Mouse (Mus musculus) midbrain, postnatal 0 days (tissue): ENCODE data around the gene Sympk. TPM values are rescaled to one million over a fixed set of nuclear protein-coding genes. Genes with fewer than 3 reads are reported as not detected.

Source experiments
- ATAC-seq: fragments of 200-750 bp; cut with Nextera tagmentation; 2 replicates; pipeline ENCODE4 v1.8.0; 2017; ENCODE audit warnings: moderate number of reproducible peaks, mild to moderate bottlenecking, moderate TSS enrichment, moderate library complexity; ENCODE audit not compliant: low FRiP score
- DNase-seq: peaks from one replicate; pipeline ENCODE4 v3.0.0-alpha.2; 2015; ENCODE audit warnings: low spot score
- H3K27ac ChIP-seq: fragments of 300-500 bp; sonication (generic); 2 replicates; pipeline ENCODE4 v1.5.1; 2014; ENCODE audit warnings: low read depth, mild to moderate bottlenecking, low read length, mixed read lengths
- H3K27me3 ChIP-seq: fragments of 300-500 bp; sonication (generic); 2 replicates; pipeline ENCODE4 v1.6.1; 2014; ENCODE audit warnings: low read length, control low read depth, mixed read lengths; ENCODE audit not compliant: insufficient read depth
- H3K36me3 ChIP-seq: fragments of 300-500 bp; sonication (generic); 2 replicates; pipeline ENCODE4 v1.6.1; 2014; ENCODE audit warnings: low read length, control low read depth, mixed read lengths; ENCODE audit not compliant: insufficient read depth
- H3K4me1 ChIP-seq: fragments of 300-500 bp; sonication (generic); 2 replicates; pipeline ENCODE4 v1.6.1; 2014; ENCODE audit warnings: mild to moderate bottlenecking, control low read depth, antibody characterized with exemption, low read length, mixed read lengths; ENCODE audit not compliant: insufficient read depth
- H3K4me2 ChIP-seq: fragments of 300-500 bp; sonication (generic); 2 replicates; pipeline ENCODE4 v1.6.1; 2014; ENCODE audit warnings: low read depth, mild to moderate bottlenecking, low read length, mixed read lengths; ENCODE audit not compliant: poor library complexity, severe bottlenecking
- H3K4me3 ChIP-seq: fragments of 300-500 bp; sonication (generic); 2 replicates; pipeline ENCODE4 v1.5.1; 2014; ENCODE audit warnings: low read depth, mild to moderate bottlenecking, low read length, moderate library complexity
- H3K9ac ChIP-seq: fragments of 300-500 bp; sonication (generic); replicated peaks from 2 replicates; pipeline ENCODE4 v1.6.1; 2014; ENCODE audit warnings: mild to moderate bottlenecking, low read length, moderate library complexity, mixed read lengths; ENCODE audit not compliant: poor library complexity, severe bottlenecking
- H3K9me3 ChIP-seq: fragments of 300-500 bp; sonication (generic); 2 replicates; pipeline ENCODE4 v1.6.1; 2016; ENCODE audit warnings: low read length, control low read depth
- CTCF ChIP-seq: IDR thresholded peaks from 2 replicates; pipeline ENCODE4 v1.5.1; 2016; ENCODE audit warnings: antibody characterized with exemption, mild to moderate bottlenecking
- WGBS: fragments of 180-500 bp; shearing (Covaris S2); extraction: QIAGEN DNeasy Blood & Tissue Kit; methylation state at CpG from one replicate; pipeline ENCODE4 v1.1.7; 2014; 5-methylcytosine and 5-hydroxymethylcytosine counted together
- microRNA-seq: library from miRNA; unstranded; fragments of <30 nt; microRNA quantifications from one replicate; pipeline ENCODE4, GENCODE M21; 2016; ENCODE audit warnings: borderline number of aligned reads
- polyA plus RNA-seq: library from polyadenylated mRNA; unstranded; fragments of >200 nt; fragmentation: Nextera tagmentation; extraction: Ambion mirVana; gene quantifications from 2 replicates; pipeline ENCODE4 v1.2.1, GENCODE M21; 2015
- total RNA-seq: library from RNA; depleted of rRNA; stranded (reverse); fragments of >200 nt; gene quantifications from 2 replicates; pipeline ENCODE4 v1.2.3, GENCODE M21; 2014; rRNA removed

Gene Sympk
- total and polyA plus RNA-seq, 2 experiments from 2014 or later, result 19.5 to 74.2 TPM

DNA sequence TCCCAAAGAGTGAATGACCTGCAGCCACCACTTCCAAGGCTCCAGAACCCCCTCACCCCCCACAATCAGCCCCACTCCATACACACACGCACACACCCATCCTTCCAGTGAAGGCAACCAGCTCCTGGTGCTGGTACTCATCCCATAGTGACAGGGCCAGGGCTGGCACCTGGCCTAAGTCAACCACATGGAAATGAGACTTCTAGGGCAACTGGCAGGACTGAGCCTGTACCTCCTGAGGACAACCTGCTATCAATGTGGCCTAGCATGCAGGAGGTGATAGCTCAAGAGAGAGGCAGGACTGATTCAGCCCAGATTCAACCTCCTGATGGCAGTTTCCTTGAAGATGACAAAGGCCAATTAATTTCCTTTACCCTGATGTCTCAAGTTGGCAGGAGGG lies 76.1 kb downstream of the Sympk start:
- DNase-seq, result no peak
- no peak for TF ChIP-seq CTCF
- Histone ChIP-seq H3K9me3 (no peaks in the 10 kb centered on the region), H3K9ac (no peak overlapping the region), H3K36me3 (peaks cover 20% of the 10 kb centered on the region), H3K27me3 (no peaks in the 10 kb centered on the region), H3K4me3 (no peak overlapping the region), H3K4me1 (peaks cover 9% of the 10 kb centered on the region; the same call in 1 of the 2 replicates), H3K4me2 (no peak overlapping the region), H3K27ac (no peak overlapping the region)
- 83% methylated on average over 1 of the region's 1 CpGs for WGBS
- no peak for ATAC-seq

DNA sequence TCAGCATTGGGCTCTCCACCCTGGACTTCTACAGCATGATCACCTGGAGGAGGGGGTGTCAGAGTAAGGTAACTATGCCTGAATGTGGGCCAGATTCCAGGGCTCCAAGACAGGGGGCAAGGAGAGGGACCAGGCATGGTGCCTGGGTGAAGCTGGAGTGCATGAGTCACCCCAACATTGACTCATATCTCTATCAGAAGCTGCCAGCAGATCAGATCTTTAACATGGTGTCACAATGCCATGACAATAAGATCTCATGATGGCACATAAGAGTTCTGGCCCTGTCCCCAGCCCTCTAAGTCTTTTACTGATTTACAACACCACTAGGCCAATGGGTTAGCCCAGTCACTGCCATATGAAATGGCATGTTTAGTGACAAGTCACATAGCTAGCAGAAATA lies 79.6 kb downstream of the Sympk start:
- no peak overlapping the region for H3K4me3 ChIP-seq
- no peak overlapping the region for H3K27ac ChIP-seq
- ATAC-seq (no peak), DNase-seq (no peak)
- no peak overlapping the region for H3K4me2 ChIP-seq
- H3K27me3 ChIP-seq, result no peaks in the 10 kb centered on the region
- TF ChIP-seq CTCF, result no peak
- no peaks in the 10 kb centered on the region for H3K4me1 ChIP-seq
- no peaks in the 10 kb centered on the region for H3K9me3 ChIP-seq
- peaks cover 30% of the 10 kb centered on the region for H3K36me3 ChIP-seq
- H3K9ac ChIP-seq, result no peak overlapping the region

Small RNA genes within 50 kb of the gene (microRNA-seq; reads per million reads assigned to microRNA genes)
- gene Mir3100, result 1.3 reads per million

Other genes with a start within 250 kb of the Sympk start
- gene Psg19, start 225.9 kb upstream of the Sympk start, total RNA-seq, result not detected in 2 replicates
- gene Psg19, start 225.9 kb upstream of the Sympk start, polyA plus RNA-seq, result not detected in 2 replicates
- not detected in 2 replicates for gene Psg17, start 202.8 kb upstream of the Sympk start, total RNA-seq
- gene Psg17, start 202.8 kb upstream of the Sympk start, polyA plus RNA-seq, result not detected in 2 replicates
- gene Mill2, start 184.4 kb upstream of the Sympk start, total RNA-seq, result 2.0 and 3.3 TPM in 2 replicates
- gene Mill2, start 184.4 kb upstream of the Sympk start, polyA plus RNA-seq, result 0.64 and 0.93 TPM in 2 replicates
- gene Pglyrp1, start 153.0 kb upstream of the Sympk start, total RNA-seq, result 17.3 and 18.2 TPM in 2 replicates
- 26.8 and 27.1 TPM in 2 replicates for gene Pglyrp1, start 153.0 kb upstream of the Sympk start, polyA plus RNA-seq
- gene Ccdc61, start 114.0 kb upstream of the Sympk start, total RNA-seq, result 21.3 and 25.5 TPM in 2 replicates
- 29.5 and 35.2 TPM in 2 replicates for gene Ccdc61, start 114.0 kb upstream of the Sympk start, polyA plus RNA-seq
- gene Nova2, start 98.5 kb upstream of the Sympk start, total RNA-seq, result 20.9 and 26.5 TPM in 2 replicates
- 8.7 and 10.1 TPM in 2 replicates for gene Nova2, start 98.5 kb upstream of the Sympk start, polyA plus RNA-seq
- gene Nanos2, start 37.0 kb upstream of the Sympk start, total RNA-seq, result 1.7 and 3.7 TPM in 2 replicates
- gene Nanos2, start 37.0 kb upstream of the Sympk start, polyA plus RNA-seq, result 0.59 and 1.3 TPM in 2 replicates
- 16.0 and 21.2 TPM in 2 replicates for gene Mypop, start 33.1 kb upstream of the Sympk start, total RNA-seq
- gene Mypop, start 33.1 kb upstream of the Sympk start, polyA plus RNA-seq, result 4.7 and 5.0 TPM in 2 replicates
- 115 and 133 TPM in 2 replicates for gene Irf2bp1, start 20.3 kb upstream of the Sympk start, total RNA-seq
- gene Irf2bp1, start 20.3 kb upstream of the Sympk start, polyA plus RNA-seq, result 25.6 and 26.1 TPM in 2 replicates
- not detected in 2 replicates for gene Foxa3, start 839 bp upstream of the Sympk start, total RNA-seq
- gene Foxa3, start 839 bp upstream of the Sympk start, polyA plus RNA-seq, result not detected in 2 replicates
- not detected in 2 replicates for gene Rsph6a, start 30.3 kb downstream of the Sympk start, total RNA-seq
- gene Rsph6a, start 30.3 kb downstream of the Sympk start, polyA plus RNA-seq, result 0.57 and 0.75 TPM in 2 replicates
- gene Dmwd, start 51.9 kb downstream of the Sympk start, total RNA-seq, result 134 and 136 TPM in 2 replicates
- gene Dmwd, start 51.9 kb downstream of the Sympk start, polyA plus RNA-seq, result 33.1 and 35.4 TPM in 2 replicates
- gene Dmpk, start 59.5 kb downstream of the Sympk start, total RNA-seq, result 12.3 and 32.1 TPM in 2 replicates
- 4.0 and 5.1 TPM in 2 replicates for gene Dmpk, start 59.5 kb downstream of the Sympk start, polyA plus RNA-seq
- 5.4 and 8.2 TPM in 2 replicates for gene Six5, start 70.2 kb downstream of the Sympk start, total RNA-seq
- 1.2 and 1.4 TPM in 2 replicates for gene Six5, start 70.2 kb downstream of the Sympk start, polyA plus RNA-seq
- 9.4 and 9.6 TPM in 2 replicates for gene Gm4969, start 94.0 kb downstream of the Sympk start, total RNA-seq
- gene Gm4969, start 94.0 kb downstream of the Sympk start, polyA plus RNA-seq, result 12.7 and 12.9 TPM in 2 replicates
- gene Fbxo46, start 95.5 kb downstream of the Sympk start, total RNA-seq, result 19.8 and 20.6 TPM in 2 replicates
- 9.9 and 11.6 TPM in 2 replicates for gene Fbxo46, start 95.5 kb downstream of the Sympk start, polyA plus RNA-seq
- 17.3 and 17.8 TPM in 2 replicates for gene Qpctl, start 124.9 kb downstream of the Sympk start, total RNA-seq
- gene Qpctl, start 124.9 kb downstream of the Sympk start, polyA plus RNA-seq, result 30.2 and 32.5 TPM in 2 replicates
- gene Snrpd2, start 125.3 kb downstream of the Sympk start, total RNA-seq, result 31.4 and 36.7 TPM in 2 replicates
- gene Snrpd2, start 125.3 kb downstream of the Sympk start, polyA plus RNA-seq, result 115 and 116 TPM in 2 replicates
- 2.3 and 7.4 TPM in 2 replicates for gene Gipr, start 141.8 kb downstream of the Sympk start, total RNA-seq
- 1.7 and 2.3 TPM in 2 replicates for gene Gipr, start 141.8 kb downstream of the Sympk start, polyA plus RNA-seq
- gene Eml2, start 152.0 kb downstream of the Sympk start, total RNA-seq, result 83.7 and 89.0 TPM in 2 replicates
- gene Eml2, start 152.0 kb downstream of the Sympk start, polyA plus RNA-seq, result 13.1 and 13.4 TPM in 2 replicates
- 3.1 and 4.7 TPM in 2 replicates for gene Gpr4, start 188.2 kb downstream of the Sympk start, total RNA-seq
- 6.1 and 6.2 TPM in 2 replicates for gene Gpr4, start 188.2 kb downstream of the Sympk start, polyA plus RNA-seq
- 34.8 and 40.1 TPM in 2 replicates for gene Opa3, start 204.0 kb downstream of the Sympk start, total RNA-seq
- gene Opa3, start 204.0 kb downstream of the Sympk start, polyA plus RNA-seq, result 33.4 and 33.9 TPM in 2 replicates
- 50.9 and 56.9 TPM in 2 replicates for gene Vasp, start 247.4 kb downstream of the Sympk start, total RNA-seq
- 31.4 and 32.3 TPM in 2 replicates for gene Vasp, start 247.4 kb downstream of the Sympk start, polyA plus RNA-seq